Mouse (Mus musculus): Measurements from ENCODE around the gene Kcnab1.
A peak's percentile ranks its signal among the peaks of the same experiment; 100 is the strongest.

Gene Kcnab1

DNA sequence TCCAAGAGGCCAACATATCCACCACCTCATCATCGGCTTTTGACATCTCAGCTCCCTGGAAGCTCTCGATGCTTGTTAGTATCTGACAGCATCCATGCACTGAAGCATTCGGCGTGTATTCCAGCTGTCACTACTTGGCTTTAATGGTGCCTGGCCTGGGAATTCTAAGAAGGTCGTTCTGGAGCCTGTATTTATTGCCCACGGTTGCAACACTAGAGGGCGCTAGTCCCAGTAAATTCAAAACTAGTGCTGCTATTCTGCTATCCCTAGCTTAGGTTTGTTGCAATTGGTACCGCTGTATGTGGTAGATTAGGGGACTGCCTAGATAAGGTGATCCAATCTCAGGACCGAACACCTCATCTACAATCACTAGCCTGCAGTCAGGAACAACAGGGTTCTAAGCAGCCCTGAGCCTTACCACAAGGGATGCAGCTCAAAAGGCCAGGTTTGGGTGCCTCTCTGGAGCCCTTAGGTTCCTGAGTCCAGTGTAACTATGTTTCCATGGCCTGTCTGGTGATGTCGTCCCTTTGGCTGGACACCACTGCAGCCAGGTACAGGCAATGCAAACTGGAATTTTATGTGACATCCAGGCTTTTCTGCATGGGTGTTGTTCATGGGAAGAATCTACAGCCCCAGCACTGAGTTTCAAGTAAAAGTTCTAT lies 208.8 kb downstream of the Kcnab1 start:
- no peak for DNase-seq

DNA sequence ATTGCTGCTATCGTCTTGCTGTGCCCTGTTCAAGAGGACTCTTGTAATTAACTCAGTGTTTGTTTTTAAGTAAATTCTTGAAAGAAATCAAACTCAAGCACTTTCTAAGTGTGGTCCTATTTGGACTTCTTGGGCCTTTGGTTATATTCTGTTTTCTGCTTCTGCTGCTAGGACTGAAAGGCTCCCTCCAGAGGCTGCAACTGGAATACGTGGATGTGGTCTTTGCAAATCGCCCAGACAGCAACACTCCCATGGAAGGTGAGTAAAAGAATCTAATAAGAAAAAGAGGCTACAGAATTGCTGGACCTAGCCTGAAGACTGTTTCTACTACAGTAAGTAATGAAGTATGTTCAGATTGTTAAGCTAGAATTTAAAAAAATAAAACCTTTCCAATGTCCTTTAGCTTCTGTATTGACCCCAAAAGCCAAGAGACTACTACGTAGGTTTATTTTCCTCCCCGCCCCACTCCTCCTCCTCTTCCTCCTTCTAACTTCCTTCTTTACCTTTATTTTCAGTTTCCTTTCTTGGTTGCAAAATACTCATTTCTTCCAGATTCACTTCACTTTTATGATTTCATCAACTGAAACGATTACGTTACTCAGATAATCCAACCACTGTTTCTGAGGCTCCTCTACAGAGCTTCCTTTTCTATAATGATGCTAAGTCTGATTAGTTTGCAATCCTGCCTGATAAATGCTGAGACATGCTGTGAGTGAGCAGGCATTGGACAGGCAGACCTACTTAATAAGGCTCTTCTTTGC lies 210.2 kb downstream of the Kcnab1 start:
- DNase-seq, result no peak

DNA sequence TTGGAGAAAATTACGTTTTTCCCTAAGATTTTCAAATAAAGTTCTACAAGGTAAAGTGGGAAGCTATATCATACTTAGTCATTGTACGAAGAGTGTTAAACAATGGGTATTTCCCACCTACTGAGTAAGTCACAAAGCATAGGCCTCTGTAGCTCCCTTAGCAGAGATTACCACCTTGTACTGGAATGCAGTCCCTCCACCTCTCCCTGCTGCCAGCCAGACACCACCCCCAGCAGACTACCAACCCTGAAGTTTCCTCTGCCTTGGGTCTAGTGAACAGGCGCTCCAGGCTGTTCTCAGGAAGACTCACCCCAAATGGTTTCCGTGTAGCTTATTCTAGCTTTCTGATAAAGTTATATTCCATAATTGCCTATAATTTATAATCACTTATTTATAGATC lies 211.8 kb downstream of the Kcnab1 start:
- DNase-seq, result no peak

DNA sequence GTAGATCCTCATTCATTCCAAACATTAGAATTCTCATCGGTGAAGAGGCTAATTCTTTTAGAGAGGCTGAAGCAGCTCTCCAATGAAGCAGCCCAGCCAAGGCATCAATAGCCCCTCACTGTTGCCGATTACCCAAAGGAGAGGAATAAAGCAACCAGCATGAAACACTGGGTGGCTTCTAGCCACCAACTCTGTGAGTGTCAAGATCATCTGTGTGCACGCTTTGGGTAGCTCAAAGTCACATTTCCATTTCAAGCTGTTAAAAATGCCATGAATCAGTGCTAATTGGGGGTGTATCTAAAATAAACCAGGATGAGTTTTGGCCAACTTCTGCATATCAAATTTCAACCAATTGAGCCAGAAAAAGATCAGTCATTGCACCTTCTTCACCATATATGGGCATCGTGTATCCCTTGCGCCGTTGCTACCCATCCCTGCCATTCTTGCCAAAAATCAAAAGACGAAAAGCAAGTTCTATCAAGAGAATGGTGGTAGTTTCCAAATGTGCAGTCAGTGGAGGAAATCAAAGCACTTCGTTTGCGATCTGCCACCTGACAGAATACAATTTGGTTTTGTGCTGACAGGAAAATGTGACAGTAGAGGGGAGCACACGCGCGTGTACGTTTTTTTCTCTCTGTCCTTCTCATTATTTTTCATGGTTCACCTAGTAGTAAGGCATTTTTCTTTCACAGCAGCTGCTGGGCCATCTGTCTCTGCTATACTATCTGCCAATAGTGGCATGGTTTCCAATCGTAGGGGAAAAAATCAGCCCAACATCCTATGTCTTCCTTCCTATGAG lies 213.0 kb downstream of the Kcnab1 start:
- DNase-seq, result peak; percentile 58

DNA sequence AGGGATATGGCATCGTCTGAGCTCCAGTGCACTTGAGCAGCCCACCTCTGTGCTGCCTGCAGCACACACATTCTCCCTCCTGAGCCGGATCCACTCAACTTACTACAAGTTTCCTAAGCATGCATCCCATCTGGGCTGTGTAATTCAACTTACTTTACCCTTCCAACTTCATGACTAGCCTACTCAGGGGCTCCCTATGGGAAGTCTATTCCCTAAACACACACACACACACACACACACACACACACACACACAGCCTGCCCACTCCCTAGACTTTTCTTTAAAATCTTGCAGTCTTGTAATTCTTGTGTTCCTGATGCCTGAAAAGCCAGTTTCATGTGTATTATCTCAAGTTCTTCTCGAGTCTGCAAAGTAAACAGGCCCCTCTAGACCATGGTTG lies 216.1 kb downstream of the Kcnab1 start:
- DNase-seq, result no peak

DNA sequence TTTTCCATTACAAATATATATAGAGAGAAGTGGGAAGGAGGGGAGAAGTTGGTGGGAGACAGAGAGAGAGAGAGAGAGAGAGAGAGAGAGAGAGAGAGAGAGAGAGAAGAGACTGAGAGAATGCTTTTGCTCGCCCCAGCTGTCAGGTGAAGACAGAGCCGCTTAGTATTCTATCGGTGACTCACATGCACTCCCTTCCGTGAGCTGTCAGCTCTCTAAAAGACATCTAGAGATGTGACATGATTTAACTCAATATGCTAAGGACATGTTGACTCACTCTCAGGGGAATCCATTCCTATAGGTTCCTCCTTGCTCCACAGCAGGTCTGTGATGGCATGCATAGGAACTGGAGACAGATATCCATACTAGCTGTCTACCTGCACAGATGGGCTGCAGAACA lies 219.6 kb downstream of the Kcnab1 start:
- no peak for DNase-seq

DNA sequence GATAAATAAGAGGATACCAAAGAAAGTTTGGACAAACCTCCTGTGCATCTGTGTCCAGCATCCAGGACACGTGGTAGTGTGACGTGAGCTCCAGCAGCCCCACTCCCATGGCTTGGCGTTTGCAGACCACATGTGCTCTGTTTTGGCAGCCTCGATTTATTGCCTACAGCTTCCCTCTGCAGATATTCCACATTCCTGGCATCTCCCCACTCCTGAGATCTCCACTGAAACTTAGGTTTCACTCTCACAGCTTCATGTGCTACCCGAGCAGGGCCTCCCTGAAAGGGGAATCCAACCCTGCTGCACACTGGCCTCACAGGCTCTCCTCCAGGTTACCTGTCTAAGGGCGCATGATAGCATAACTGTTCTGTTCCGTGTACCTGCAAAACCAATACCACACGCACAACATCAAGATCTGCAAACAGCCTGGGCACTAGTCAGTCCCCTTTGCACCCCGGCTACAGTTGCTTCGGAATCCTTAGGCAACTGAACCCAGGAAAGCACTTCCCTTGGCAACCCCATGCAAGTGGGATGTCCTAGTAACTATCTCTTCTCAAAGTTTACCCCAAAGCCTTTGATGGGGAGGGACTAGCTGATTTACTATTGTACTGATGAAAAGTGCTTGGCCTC lies 228.8 kb downstream of the Kcnab1 start:
- DNase-seq, result no peak

DNA sequence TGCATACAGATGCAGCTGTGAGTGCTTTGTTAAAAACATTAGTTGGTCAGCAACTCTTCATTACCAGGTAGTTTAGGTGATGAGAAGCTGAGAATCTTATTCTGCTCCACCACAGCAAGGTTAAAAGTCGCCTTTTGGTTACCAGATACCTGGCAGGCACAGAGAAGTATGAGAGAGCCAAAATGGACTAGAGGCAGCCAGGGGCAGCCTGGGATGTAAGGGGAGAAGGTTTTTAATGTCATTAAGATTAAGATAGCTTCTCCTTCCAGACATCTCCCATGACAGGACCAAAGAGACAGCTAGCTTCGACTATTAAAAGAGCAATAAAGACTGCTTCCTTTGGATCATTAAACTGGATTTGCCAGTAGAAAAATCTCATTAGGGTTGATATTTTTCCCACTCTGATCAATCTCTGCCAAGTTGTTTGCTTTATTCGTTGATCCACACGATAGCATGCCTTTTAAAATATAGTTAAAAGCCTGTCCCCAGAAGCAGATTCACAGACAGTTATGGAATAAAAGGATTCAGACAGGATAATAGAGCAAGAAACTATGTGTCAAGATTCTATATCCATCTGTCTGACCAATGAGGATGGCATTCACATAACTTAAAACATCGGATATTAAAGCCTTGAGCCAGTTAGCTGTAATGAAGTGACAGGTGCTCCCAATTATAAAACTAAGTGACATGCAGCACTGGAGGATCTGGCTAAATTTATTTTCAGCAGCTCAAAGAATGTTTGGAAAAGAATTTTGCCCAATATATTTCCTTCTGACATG lies 231.2 kb downstream of the Kcnab1 start:
- no peak for DNase-seq

DNA sequence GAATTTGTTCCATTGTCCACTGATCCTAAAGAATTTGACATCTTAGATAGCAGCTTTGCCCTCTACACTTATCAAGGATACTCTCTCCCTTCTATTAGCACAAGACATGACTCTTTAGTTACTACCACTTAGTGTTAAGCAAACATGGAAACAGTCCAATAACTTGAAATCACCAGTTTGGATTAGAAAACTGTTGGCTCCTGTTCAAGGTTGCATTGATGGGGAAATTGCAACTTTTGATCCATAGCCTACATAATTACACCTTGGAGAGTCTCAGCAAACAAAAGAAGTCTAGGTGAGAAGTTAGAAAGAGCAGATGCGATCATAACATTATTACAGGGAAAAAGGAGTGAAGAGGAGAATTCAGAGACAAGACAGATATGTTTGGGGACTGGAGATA lies 237.0 kb downstream of the Kcnab1 start:
- no peak for DNase-seq

DNA sequence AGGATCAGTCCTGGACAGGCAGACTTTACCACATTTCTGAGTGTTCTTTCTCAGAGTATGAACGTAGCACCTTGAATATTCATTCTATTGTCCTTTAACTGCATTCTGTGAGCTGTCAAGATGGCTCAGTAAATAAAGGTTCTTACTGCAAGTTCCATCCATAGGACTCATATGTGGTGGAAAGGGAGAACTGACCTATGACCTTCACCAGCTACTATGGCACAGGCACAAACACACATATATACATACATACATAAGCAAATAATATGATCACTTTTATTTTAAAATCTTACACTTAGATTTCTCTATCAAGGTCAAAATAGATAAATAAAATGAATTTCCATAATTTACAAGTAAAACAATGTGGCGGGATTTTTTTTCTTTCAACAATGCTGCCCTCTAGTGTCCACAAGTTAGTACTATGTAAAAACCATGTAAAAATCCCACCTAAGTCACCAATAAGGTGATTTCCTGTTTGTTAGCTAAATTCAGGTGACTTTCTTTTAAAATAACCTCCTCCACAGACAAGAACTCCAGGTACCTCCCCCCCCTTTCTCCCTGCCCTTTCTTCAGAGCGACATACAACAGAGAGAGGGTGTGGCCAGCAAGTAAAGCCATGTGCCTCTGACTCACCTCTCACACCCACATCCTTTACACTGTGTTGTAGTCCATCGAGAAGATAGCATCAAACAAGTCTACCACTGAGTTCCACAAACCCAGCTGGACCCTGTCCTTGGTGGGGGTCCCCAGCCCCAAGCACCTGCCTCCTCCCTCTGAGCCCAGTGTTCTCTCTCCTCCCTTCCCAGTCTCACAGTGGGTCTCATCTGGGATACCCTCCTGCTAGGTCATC lies 243.3 kb downstream of the Kcnab1 start:
- DNase-seq, result no peak

DNA sequence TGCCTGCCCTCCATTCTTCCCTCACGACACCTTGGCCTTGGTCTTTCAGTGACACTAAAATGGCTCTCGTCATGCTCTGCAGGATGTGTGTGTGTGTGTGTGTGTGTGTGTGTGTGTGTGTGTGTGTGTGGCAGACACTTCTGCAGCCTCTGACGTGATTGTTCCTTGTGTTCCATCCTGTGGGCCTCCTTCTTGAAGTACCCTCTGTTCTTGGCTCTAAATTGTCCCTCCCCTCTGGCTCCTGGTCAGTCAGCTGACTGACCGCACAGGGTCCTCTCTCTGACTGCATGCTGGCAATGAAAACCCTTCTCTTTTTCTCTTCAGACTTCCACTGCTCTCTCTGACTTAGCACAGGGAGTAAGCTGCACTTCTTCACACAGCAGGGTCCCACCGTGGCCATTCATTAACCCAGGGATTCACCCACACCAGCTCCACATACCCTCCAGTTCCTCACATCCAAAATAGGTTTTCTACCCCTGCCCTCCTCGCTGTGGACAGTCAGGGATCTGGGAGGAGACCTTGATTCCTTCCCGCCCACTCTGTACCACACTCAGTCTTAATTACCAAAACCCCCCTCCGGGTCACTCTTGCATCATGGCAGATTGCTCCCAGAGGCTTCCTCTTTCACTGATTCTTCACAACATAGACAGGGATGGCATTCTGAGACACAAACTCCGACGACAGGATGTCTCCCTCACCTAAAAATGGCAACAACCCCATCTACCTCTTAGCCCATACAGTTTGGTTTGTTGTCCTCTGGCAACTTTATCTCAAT lies 244.3 kb downstream of the Kcnab1 start:
- no peak for DNase-seq

DNA sequence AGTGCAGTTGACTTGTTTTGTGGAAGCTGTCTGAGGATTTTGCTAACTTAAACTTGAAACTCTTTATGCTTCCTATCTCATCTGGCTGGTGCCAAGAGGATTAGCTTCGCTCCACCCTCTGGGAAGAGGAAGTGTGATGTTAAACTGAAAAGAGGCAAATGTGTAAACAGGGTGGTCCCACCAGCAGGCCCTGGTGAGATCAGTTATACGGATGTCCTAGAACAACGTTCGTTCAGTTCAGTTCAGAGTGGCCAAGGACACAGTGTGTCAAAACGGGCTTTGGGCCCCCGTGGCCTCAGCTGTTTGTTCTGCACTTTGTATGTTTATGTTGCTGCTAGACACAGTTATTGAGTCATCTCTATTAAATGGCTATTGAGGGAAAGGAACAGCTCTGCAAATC lies 246.3 kb downstream of the Kcnab1 start:
- DNase-seq, result no peak

DNA sequence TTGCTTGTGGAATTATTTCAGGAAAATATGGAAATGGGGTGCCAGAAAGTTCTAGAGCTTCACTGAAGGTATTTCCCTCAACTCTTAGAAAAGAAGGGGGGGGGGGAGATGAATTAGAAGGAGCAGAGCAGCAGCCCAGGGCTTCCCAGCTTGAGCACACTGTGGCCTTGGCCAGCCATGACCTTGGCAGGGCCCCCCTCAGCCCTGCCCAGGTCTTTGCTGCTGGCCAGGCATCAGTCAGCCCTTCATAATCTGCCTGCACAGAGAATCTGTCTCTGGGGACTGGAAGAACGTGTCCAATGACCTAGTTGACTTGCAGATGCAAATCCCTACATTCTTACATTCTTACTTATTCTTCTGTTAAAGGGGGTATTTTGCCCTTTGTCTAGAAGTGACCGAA lies 249.1 kb downstream of the Kcnab1 start:
- no peak for DNase-seq

DNA sequence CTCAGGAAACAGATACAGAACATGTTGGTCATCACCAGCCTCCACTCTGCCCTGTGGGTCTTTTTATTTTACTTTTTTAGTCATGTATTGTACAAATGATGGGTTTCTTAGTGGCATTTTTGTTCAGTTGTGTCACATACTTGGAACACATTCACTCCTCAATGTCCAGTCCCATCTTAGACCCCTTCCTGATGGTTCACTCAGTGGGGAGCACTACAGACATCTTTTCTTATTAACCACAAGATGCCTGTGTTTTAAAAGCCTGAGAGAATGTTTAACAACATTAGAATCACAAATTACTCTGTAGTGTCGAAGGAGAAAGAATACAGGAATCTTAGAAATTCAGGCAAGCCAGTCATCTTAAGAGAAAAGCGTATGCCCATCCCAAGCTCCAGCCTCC lies 249.7 kb downstream of the Kcnab1 start:
- no peak for DNase-seq

DNA sequence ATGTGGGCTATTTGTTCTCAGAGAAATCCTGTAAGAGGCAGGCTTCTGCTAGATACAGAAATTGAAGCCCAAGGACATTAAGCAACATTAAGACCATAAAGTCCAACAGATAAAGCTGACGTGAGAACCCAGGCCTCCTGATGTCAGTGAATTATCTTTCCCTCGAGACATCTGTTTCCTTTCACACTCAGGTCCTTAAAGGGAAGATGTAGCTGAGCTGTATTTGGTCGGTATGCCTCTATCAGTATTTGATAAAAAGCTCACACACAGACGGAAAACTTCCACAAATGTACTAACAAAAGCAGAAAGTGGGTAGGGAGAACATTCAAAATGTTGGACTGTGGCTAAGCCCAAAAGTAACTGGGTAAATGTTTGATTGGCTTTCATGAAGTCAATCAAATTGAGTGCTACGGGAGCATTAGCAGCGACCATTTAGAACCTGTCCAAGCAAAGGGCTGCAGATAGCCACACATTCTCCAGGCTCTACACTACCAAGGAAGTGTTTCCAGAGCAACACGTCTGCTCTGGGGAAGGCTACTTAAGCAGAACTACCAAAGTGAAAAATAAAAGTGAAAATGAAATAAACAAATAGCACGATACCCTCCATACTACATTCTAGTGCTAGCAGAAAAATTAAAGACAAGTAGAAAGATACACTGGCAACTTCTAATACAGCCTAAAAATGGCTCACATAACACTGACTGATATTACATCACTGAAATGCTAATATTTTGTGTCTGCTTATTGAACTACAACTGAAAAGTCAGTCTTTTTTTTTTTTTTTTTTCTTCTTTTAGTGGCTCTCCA lies 251.2 kb downstream of the Kcnab1 start:
- no peak for DNase-seq

DNA sequence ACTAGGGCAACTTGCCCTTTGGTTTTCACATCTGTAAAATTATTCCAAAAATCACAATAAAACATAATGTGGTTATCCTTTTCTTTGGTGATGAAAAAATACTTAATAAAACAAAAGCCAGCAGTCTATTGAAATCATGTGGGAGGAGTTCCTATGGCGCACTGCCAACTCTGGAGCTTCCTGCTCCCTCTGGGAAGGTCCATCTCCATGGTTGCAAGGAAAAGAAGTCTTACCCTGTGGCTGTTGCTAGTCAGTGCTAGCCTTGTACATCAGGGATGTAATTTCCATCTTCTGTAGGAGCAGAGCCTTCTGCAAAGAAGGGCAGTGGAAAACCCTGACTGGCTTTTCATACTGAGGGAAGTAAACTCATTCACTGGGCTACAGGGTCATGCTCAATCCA lies 254.3 kb downstream of the Kcnab1 start:
- DNase-seq, result no peak

DNA sequence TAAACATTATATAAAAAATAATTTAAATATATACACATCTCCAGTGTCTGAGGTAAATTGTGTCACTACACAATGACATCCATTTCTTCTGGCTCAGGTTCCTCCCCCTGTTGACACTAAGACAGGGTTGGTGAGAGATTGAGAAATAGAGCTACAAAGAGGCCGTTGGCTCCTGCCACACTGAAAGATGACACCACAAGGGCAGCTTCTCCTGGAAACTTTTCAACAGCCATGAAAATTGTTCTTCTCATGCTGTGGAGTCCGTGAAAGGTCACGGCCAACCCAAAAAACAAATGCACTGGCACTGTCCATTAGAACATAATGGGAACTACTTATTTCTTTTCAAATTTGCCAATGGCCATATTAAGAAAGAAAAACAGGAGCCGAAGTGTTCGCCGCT lies 256.0 kb downstream of the Kcnab1 start:
- no peak for DNase-seq

DNA sequence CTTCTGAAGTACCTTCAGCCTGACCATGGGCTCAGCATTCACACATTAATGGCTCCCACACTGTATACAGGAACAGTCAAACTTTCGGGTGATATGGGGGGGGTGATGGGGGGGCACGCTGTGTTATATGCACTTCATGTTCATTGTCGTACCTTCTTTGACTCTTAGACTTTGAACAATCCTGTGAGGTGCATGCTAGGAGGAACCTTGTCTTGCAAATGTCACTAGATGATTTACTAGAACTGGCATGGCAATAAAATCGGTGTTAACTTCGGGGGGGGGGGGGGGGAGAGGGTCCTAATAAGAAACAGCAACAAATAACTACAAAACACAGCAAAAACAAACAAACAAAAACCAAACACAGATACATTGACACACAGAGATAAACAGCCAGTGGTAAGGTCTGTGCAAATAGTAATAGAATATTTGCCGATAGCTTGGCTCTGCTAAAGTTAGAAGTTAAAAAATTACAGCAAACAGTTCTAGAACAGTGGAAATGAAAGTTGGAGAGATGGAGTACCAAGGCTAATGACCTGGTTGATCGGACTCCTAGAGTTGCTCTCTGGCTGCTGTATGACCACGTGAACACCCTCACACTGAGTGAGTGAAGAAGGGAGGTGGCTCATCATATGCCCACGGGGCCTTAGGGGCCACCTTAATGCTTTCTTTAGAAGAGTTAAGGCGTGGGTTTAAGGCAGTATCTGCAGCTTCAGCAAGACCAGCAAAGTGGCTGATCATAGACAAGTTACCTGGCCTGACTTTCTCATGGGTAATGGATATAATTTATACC lies 256.9 kb downstream of the Kcnab1 start:
- DNase-seq, result no peak

DNA sequence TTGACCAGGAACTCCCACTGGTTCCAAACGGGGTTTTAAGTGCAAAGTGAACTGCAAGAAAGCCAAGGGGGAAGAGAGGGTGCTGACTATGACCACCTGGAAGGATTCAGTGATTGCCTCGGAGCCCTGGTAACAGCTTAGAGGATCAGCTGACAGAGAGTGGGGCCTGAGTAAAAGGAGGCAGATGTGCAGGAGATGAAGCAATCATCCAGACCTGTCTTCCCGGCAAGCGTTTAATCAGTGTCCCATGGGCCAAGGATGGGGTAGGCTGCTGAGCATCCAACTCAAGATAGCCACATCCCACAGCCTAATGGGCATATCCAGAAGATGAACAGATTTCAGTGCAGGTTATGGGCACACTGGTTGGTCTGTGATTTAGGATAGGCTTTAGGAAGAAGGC lies 258.8 kb downstream of the Kcnab1 start:
- no peak for DNase-seq
